Mouse (Mus musculus): ENCODE results near the gene Zfp185.
"Not testable (repeated sequence)": the region's sequence is repeated elsewhere in the genome, so short reads cannot be mapped to it uniquely, and the experiment has no call there.

Gene Zfp185

DNA sequence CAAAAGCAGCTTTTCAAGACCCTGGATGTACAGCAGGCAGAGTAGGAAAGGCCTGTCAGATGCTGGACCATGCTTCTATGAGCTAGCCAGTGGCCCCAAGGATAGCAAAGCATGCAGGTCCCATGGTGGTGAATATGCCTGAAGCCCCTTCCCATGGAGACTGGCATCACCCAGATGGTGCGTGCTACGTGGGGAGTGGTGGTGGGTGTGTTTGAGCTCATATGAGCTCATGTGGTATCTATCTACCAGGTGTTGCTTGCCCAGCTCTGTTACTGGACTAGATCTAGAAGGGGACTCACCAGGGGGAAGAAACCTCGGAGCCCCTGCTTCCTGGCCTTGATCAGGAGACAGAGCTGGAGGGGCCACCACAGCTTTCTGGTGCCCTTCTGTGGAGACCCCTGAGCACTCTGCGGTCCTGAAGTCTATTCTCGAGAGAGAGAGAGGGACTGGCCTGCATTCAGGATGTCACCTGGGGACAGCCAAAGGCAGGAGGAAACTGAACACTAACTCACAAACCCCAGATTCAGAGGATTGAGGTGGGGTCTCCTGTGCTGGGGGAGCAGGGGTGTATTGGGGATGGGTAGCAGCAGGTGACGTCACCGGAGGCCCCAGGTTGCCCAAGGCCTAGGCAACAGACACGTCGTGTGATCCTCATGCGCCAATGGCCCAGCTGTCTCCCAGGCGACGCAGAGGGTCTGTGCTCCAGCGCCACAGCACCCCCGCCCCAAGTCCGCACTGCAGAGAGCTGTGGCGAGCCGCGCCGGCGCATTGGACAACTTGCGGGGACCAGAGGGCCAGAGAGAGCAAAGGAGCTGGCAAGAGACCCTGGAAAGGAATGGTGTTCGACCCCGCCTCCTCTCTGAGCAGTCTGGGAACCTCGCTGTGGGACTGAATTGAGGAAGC is 76.6 kb downstream of the Zfp185 start:
- DNase-seq = peak; percentile 17 to 43

DNA sequence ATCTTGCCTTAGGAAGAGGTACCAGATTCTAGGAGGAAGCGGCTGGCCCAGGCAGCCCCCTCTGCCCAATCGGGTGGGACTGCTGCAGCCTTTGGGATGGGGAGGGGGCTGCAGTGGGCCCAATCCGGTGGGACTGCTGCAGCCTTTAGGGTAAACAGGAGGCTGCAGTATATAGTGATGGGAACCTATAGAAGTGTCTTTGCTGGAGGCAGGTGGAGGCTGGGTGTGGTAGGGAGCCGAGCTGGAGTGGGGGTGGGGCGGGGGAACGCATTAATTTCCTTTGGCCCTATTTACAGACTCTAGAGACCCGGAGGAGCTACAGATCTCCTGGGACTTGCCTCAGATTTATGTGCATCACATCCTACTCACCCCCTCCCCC is 77.3 kb downstream of the Zfp185 start, which contains the start of gene Pnma3:
Pnma3 (plus strand) TSS at position 373 of the 379 bp plus-strand sequence.
- no peak for DNase-seq

DNA sequence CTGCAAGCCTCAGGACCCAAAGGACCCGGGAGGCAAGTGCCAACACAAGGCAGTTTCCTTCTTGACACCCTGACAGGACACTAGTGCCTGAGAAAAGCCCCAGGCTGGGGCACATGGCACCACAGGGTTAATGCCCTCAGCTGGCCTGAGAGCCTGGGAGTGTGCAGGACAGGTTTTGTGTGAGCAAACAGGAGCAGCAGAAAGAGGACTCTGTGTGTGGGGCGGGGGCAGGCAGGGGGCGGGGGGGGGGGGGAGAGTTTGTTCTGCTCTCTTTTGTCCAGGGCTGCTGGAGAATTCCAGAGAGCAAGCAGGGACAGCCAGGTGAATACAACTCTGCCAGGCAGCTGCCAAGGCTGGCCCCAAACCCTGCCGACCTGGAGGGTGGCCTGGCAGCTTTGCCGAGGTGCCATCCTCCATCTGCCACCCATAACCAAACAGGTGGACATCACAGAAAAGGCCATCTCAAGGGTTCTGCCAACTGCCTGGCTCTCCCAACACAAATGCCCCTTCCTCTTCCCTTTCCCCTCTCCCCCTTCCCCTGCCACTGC is 79.7 kb downstream of the Zfp185 start:
- not testable (repeated sequence) for DNase-seq

Data from kidney, postnatal 4 days (tissue).